Mouse (Mus musculus) MEL (cell line): ENCODE data around the gene Gm42421. TPM values are rescaled to one million over a fixed set of nuclear protein-coding genes. Genes with fewer than 3 reads are reported as not detected.

Experiments used
- DNase-seq: peaks from one replicate; pipeline ENCODE4 v3.0.0; 2011; ENCODE audit warnings: low read depth, low spot score
- H3K27ac ChIP-seq: 2 replicates; pipeline ENCODE4 v1.5.1; 2012; ENCODE audit warnings: low read depth, mild to moderate bottlenecking, control low read depth, low read length, moderate library complexity; ENCODE audit not compliant: control insufficient read depth
- H3K27me3 ChIP-seq, 2 experiments: fragments of 150-350 bp in 1 of 2; sonication (generic) in 1 of 2; 2 replicates each; pipeline ENCODE4 v1.6.1; 2012; ENCODE audit warnings: low read length in 2 of 2, mild to moderate bottlenecking in 2 of 2, improper control_type of control experiment in 1 of 2, moderate library complexity in 1 of 2; ENCODE audit not compliant: insufficient read depth in 2 of 2, control insufficient read depth in 1 of 2
- H3K36me3 ChIP-seq, 2 experiments: 2 replicates each; pipeline ENCODE4 v1.6.1; 2012 to 2014; ENCODE audit warnings: low read length in 2 of 2, improper control_type of control experiment in 1 of 2, inconsistent platforms in 1 of 2, mild to moderate bottlenecking in 1 of 2; ENCODE audit not compliant: insufficient read depth in 2 of 2, control insufficient read depth in 1 of 2
- H3K4me1 ChIP-seq, 2 experiments: fragments of 150-350 bp in 1 of 2; sonication (generic) in 1 of 2; 2 replicates each; pipeline ENCODE4 v1.6.1; 2012; ENCODE audit warnings: low read length in 2 of 2, improper control_type of control experiment in 1 of 2, mild to moderate bottlenecking in 1 of 2; ENCODE audit not compliant: insufficient read depth in 2 of 2, control insufficient read depth in 1 of 2
- H3K4me3 ChIP-seq, 2 experiments: fragments of 150-350 bp in 1 of 2; sonication (generic) in 1 of 2; 2 replicates each; pipeline ENCODE4 v1.5.1; 2012; ENCODE audit warnings: low read depth in 2 of 2, low read length in 2 of 2, mild to moderate bottlenecking in 2 of 2, moderate library complexity in 2 of 2, control low read depth in 1 of 2, improper control_type of control experiment in 1 of 2; ENCODE audit not compliant: control insufficient read depth in 1 of 2, insufficient read depth in 1 of 2
- H3K79me2 ChIP-seq: 2 replicates; pipeline ENCODE4 v1.6.1; 2012; ENCODE audit warnings: mild to moderate bottlenecking, low read length, moderate library complexity; ENCODE audit not compliant: control insufficient read depth, poor library complexity, insufficient read depth
- H3K9ac ChIP-seq: 2 replicates; pipeline ENCODE4 v1.6.1; 2012; ENCODE audit warnings: low read depth, mild to moderate bottlenecking, control low read depth, low read length, moderate library complexity; ENCODE audit not compliant: control insufficient read depth, poor library complexity, severe bottlenecking
- H3K9me3 ChIP-seq: fragments of 150-350 bp; sonication (generic); replicated peaks from 2 replicates; pipeline ENCODE4 v1.6.1; 2012; ENCODE audit warnings: mild to moderate bottlenecking, low read length, improper control_type of control experiment, moderate library complexity; ENCODE audit not compliant: insufficient read depth
- BHLHE40 ChIP-seq: IDR thresholded peaks from 2 replicates; pipeline ENCODE4 v1.6.1; 2012; ENCODE audit warnings: low read depth, mild to moderate bottlenecking, inconsistent platforms, low read length, improper control_type of control experiment, borderline replicate concordance
- CHD1 ChIP-seq: IDR thresholded peaks from 2 replicates; pipeline ENCODE4 v1.6.1; 2012; ENCODE audit warnings: low read depth, mild to moderate bottlenecking, inconsistent platforms, low read length, improper control_type of control experiment
- CHD2 ChIP-seq: IDR thresholded peaks from 2 replicates; pipeline ENCODE4 v1.6.1; 2011; ENCODE audit warnings: low read length, improper control_type of control experiment
- E2F4 ChIP-seq: IDR thresholded peaks from 2 replicates; pipeline ENCODE4 v1.6.1; 2011; ENCODE audit warnings: low read depth, low read length, improper control_type of control experiment, borderline replicate concordance
- ELF1 ChIP-seq: IDR thresholded peaks from 2 replicates; pipeline ENCODE4 v1.6.1; 2014; ENCODE audit warnings: low read depth, mild to moderate bottlenecking, inconsistent platforms, low read length, improper control_type of control experiment, moderate library complexity
- EP300 ChIP-seq, 2 experiments: IDR thresholded peaks; 2 replicates each; pipeline ENCODE4 v1.6.1; 2011; ENCODE audit warnings: improper control_type of control experiment in 2 of 2, low read length in 2 of 2, low read depth in 1 of 2, mild to moderate bottlenecking in 1 of 2
- GABPA ChIP-seq: IDR thresholded peaks from 2 replicates; pipeline ENCODE4 v1.6.1; 2012; ENCODE audit warnings: low read depth, mild to moderate bottlenecking, inconsistent platforms, low read length, improper control_type of control experiment, moderate library complexity
- GATA1 ChIP-seq: IDR thresholded peaks from 2 replicates; pipeline ENCODE4 v1.6.1; 2011; ENCODE audit warnings: low read depth, low read length, improper control_type of control experiment
- JUND ChIP-seq: IDR thresholded peaks from 2 replicates; pipeline ENCODE4 v1.6.1; 2011; ENCODE audit warnings: low read depth, mild to moderate bottlenecking, improper control_type of control experiment, low read length
- MAZ ChIP-seq: IDR thresholded peaks from 2 replicates; pipeline ENCODE4 v1.6.1; 2012; ENCODE audit warnings: low read depth, mild to moderate bottlenecking, inconsistent platforms, low read length, improper control_type of control experiment
- MXI1 ChIP-seq: IDR thresholded peaks from 2 replicates; pipeline ENCODE4 v1.6.1; 2011; ENCODE audit warnings: mild to moderate bottlenecking, low read depth, low read length, improper control_type of control experiment
- MYC ChIP-seq: IDR thresholded peaks from 2 replicates; pipeline ENCODE4 v1.6.1; 2011; ENCODE audit warnings: low read depth, mild to moderate bottlenecking, low read length, improper control_type of control experiment, moderate library complexity
- NELFE ChIP-seq: IDR thresholded peaks from 2 replicates; pipeline ENCODE4 v1.6.1; 2011; ENCODE audit warnings: low read depth, low read length, improper control_type of control experiment
- POLR2A ChIP-seq, 2 experiments: IDR thresholded peaks; 2 replicates each; pipeline ENCODE4 v1.6.1; 2011 to 2012; ENCODE audit warnings: low read length in 2 of 2, mild to moderate bottlenecking in 2 of 2, control low read depth in 1 of 2, improper control_type of control experiment in 1 of 2, low read depth in 1 of 2, moderate library complexity in 1 of 2; ENCODE audit not compliant: control insufficient read depth in 1 of 2, insufficient read depth in 1 of 2, poor library complexity in 1 of 2
- POLR2AphosphoS5 ChIP-seq: IDR thresholded peaks from 2 replicates; pipeline ENCODE4 v1.6.1; 2012; ENCODE audit warnings: low read depth, borderline replicate concordance, mild to moderate bottlenecking, inconsistent platforms, low read length, moderate library complexity, mixed read lengths
- RAD21 ChIP-seq: IDR thresholded peaks from 2 replicates; pipeline ENCODE4 v1.6.1; 2011; ENCODE audit warnings: mild to moderate bottlenecking, low read depth, low read length, improper control_type of control experiment
- RCOR1 ChIP-seq: IDR thresholded peaks from 2 replicates; pipeline ENCODE4 v1.6.1; 2012; ENCODE audit warnings: low read depth, mild to moderate bottlenecking, inconsistent platforms, low read length, improper control_type of control experiment
- SIN3A ChIP-seq: IDR thresholded peaks from 2 replicates; pipeline ENCODE4 v1.6.1; 2012; ENCODE audit warnings: low read length, improper control_type of control experiment, inconsistent platforms
- TAL1 ChIP-seq: IDR thresholded peaks from 2 replicates; pipeline ENCODE4 v1.6.1; 2012; ENCODE audit warnings: mild to moderate bottlenecking, inconsistent platforms, low read length, moderate library complexity, mixed read lengths
- TBP ChIP-seq: IDR thresholded peaks from 2 replicates; pipeline ENCODE4 v1.8.0; 2011; ENCODE audit warnings: low read depth, low read length, improper control_type of control experiment
- TCF12 ChIP-seq: IDR thresholded peaks from 2 replicates; pipeline ENCODE4 v1.6.1; 2014; ENCODE audit warnings: low read depth, mild to moderate bottlenecking, inconsistent platforms, low read length, improper control_type of control experiment, moderate library complexity
- USF2 ChIP-seq, 2 experiments: IDR thresholded peaks; 2 replicates each; pipeline ENCODE4 v1.6.1; 2011 to 2012; ENCODE audit warnings: improper control_type of control experiment in 2 of 2, low read length in 2 of 2, borderline replicate concordance in 1 of 2, inconsistent platforms in 1 of 2, low read depth in 1 of 2, mild to moderate bottlenecking in 1 of 2; ENCODE audit not compliant: insufficient read depth in 1 of 2
- ZC3H11A ChIP-seq: IDR thresholded peaks from 2 replicates; pipeline ENCODE4 v1.6.1; 2012; ENCODE audit warnings: low read depth, mild to moderate bottlenecking, inconsistent platforms, low read length, improper control_type of control experiment
- ZNF384 ChIP-seq: IDR thresholded peaks from 2 replicates; pipeline ENCODE4 v1.6.1; 2012; ENCODE audit warnings: low read depth, mild to moderate bottlenecking, inconsistent platforms, low read length, improper control_type of control experiment
- polyA plus RNA-seq, 2 experiments: library from polyadenylated mRNA; stranded (reverse) in 1 of 2; unstranded in 1 of 2; fragments of >175 nt in 1 of 2; fragments of >200 nt in 1 of 2; gene quantifications; 2 replicates each; pipeline versions ENCODE4 v1.2.1 to v1.2.4; 2012; ENCODE audit warnings: low replicate concordance in 2 of 2, low read depth in 1 of 2; ENCODE audit not compliant: insufficient read length in 2 of 2, insufficient read depth in 1 of 2, missing spikeins in 1 of 2
- total RNA-seq: library from RNA; depleted of rRNA; stranded (reverse); fragments of 300-350 nt; gene quantifications from 2 replicates; pipeline ENCODE4 v1.2.3, GENCODE M21; 2012

Gm42421 gene
- total and polyA plus RNA-seq, 3 experiments: 0.39 to 0.84 TPM; not detected in 1

- Histone ChIP-seq H3K36me3 (no peaks in the 10 kb centered on the region), H3K4me3 (no peak overlapping the region), H3K9ac (no peak overlapping the region)
- no peak for TF ChIP-seq E2F4
- no peak for TF ChIP-seq BHLHE40
- TF ChIP-seq RAD21: no peak
- no peak for TF ChIP-seq ZNF384
- TF ChIP-seq, all 39 proteins: peak for 0
- Histone ChIP-seq H3K4me1 (no peaks in the 10 kb centered on the region), H3K27ac (no peak overlapping the region), H3K9me3 (no peaks in the 10 kb centered on the region), H3K27me3 (no peaks in the 10 kb centered on the region), H3K79me2 (no peaks in the 10 kb centered on the region)
- DNase-seq: no peak
Observed at GRCm38 (mm10) chr5:143965586-143966345, 37.8 kb downstream of the Gm42421 start.

- H3K79me2 ChIP-seq: no peaks in the 10 kb centered on the region
- DNase-seq: no peak
- H3K27me3 ChIP-seq: no peaks in the 10 kb centered on the region
- H3K9me3 ChIP-seq: no peaks in the 10 kb centered on the region
- no peak overlapping the region for H3K27ac ChIP-seq
- no peaks in the 10 kb centered on the region for H3K36me3 ChIP-seq
- H3K4me3 ChIP-seq: no peak overlapping the region
- no peaks in the 10 kb centered on the region for H3K4me1 ChIP-seq
- TF ChIP-seq JUND: no peak
- TF ChIP-seq RAD21: no peak
- TF ChIP-seq POLR2A (IDR thresholded peaks at IDR 0.05; ENCODE audit: control insufficient read depth in 1 of 2, insufficient read depth in 1 of 2, low read depth in 1 of 2, low read length in 2 of 2, poor library complexity in 1 of 2): no peak
- no peak for TF ChIP-seq ELF1
- no peak for TF ChIP-seq CHD2
- TF ChIP-seq ZC3H11A: no peak
- no peak for TF ChIP-seq POLR2AphosphoS5
- no peak for TF ChIP-seq RCOR1
- no peak for TF ChIP-seq MXI1
- TF ChIP-seq TAL1: no peak
- H3K9ac ChIP-seq: no peak overlapping the region
Observed at GRCm38 (mm10) chr5:143966671-143967070, 38.7 kb downstream of the Gm42421 start.

- Histone ChIP-seq H3K79me2 (no peaks in the 10 kb centered on the region), H3K4me1 (peaks cover 9 to 40% of the 10 kb centered on the region in 2 experiments), H3K36me3 (peaks cover 0 to 12% of the 10 kb centered on the region in 2 experiments; a peak in 2 of 4 replicates), H3K9ac (peak overlapping the region; percentile 46), H3K27ac (peak overlapping the region; percentile 68), H3K4me3 (peak overlapping the region; percentile 50 to 52), H3K9me3 (no peaks in the 10 kb centered on the region), H3K27me3 (no peaks in the 10 kb centered on the region)
- peak; percentile 53 for DNase-seq
- 0 out of 2 replicates have a peak, but pooled peaks have one; percentile 2 for TF ChIP-seq TBP
- TF ChIP-seq GABPA: no peak
- peak; percentile 58 for TF ChIP-seq GATA1
- TF ChIP-seq NELFE: 0 out of 2 replicates have a peak, but pooled peaks have one; percentile 17
- 0 out of 2 replicates have a peak, but pooled peaks have one; percentile 8 for TF ChIP-seq SIN3A
- no peak for TF ChIP-seq USF2 (IDR thresholded peaks at IDR 0.05; ENCODE audit: borderline replicate concordance in 1 of 2, insufficient read depth in 1 of 2, low read depth in 1 of 2, low read length in 2 of 2)
- no peak for TF ChIP-seq RAD21
- TF ChIP-seq TCF12: peak; percentile 52; the same call in 1 of the 2 replicates
- no peak for TF ChIP-seq E2F4
- no peak for TF ChIP-seq POLR2A (IDR thresholded peaks at IDR 0.05; ENCODE audit: control insufficient read depth in 1 of 2, insufficient read depth in 1 of 2, low read depth in 1 of 2, low read length in 2 of 2, poor library complexity in 1 of 2)
- no peak for TF ChIP-seq MAZ
- TF ChIP-seq TAL1: no peak
- no peak for TF ChIP-seq ZC3H11A
- peak in 1 of 2 experiments; percentile 30; a peak in 1 of 4 replicates for TF ChIP-seq EP300 (IDR thresholded peaks at IDR 0.05; ENCODE audit: low read depth in 1 of 2, low read length in 2 of 2)
- no peak for TF ChIP-seq CHD1
- no peak for TF ChIP-seq RCOR1
- 0 out of 2 replicates have a peak, but pooled peaks have one; percentile 2 for TF ChIP-seq MYC
Observed at GRCm38 (mm10) chr5:143972628-143973027, 44.7 kb downstream of the Gm42421 start.
